Mouse (Mus musculus): ENCODE measurements around the gene Klhl25. TPM values are rescaled to one million over a fixed set of nuclear protein-coding genes. Genes with fewer than 3 reads are reported as not detected.
"Not testable (repeated sequence)": the region's sequence is repeated elsewhere in the genome, so short reads cannot be mapped to it uniquely, and the experiment has no call there.

Gene Klhl25
- polyA plus RNA-seq, 1 experiment, result 7.6 TPM

DNA sequence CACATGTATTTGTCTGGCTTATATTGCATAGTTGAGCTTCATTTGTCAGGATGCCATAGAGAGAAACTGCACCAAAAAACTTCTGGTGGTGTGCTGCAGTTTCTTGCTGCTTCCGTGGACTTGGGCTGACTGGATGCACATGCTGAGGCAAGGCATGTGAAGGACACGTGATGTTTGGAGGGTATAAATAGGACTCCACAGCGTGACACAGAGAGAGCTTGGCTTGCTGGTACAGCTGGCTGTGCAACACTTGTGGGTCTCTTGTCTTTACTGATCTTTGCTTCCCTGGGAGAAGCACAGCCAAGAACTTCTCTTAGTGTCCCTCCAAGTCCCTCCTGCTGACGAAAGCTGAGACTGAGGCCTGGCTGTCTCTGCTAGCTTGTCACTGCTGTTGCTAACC, 69.6 kb downstream of the Klhl25 start:
- no peak overlapping the region for H3K4me3 ChIP-seq (ENCODE audit: insufficient read depth, low read length)
- H3K4me1 ChIP-seq (ENCODE audit: control insufficient read depth, insufficient read depth, low read length), result no peaks in the 10 kb centered on the region
- no peak overlapping the region for H3K27ac ChIP-seq (ENCODE audit: insufficient read depth, low read length)
- TF ChIP-seq CTCF (IDR thresholded peaks at IDR 0.05; ENCODE audit: borderline replicate concordance, insufficient read depth, low read length) (no peak), POLR2A (IDR thresholded peaks at IDR 0.05; ENCODE audit: low read depth, low read length) (no peak)

DNA sequence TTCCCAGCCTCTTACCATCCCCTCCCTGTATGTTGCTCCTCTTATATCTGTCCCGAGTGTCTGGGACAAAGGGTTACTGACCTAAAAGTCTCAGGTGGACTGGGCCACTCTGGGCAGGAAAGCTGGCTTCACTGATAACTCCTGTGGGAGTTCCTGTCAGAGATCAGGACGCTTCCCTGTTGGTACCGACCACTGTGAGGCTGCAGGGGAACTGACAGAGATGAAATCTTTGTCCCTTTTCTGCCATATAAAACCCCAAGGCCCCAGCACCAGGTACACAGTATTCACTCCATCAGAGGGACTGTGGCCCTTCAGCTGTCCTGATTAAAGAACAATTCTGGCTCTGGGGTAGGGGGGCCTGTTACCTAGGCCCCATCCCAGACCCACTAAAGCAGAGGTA, 71.6 kb downstream of the Klhl25 start:
- H3K4me1 ChIP-seq (ENCODE audit: control insufficient read depth, insufficient read depth, low read length); H3K4me3 ChIP-seq (ENCODE audit: insufficient read depth, low read length); H3K27ac ChIP-seq (ENCODE audit: insufficient read depth, low read length): not testable (repeated sequence)

All from embryonic fibroblast, embryonic 13.5 days (primary cell).